Mouse (Mus musculus) adrenal gland, postnatal 10 days (tissue): ENCODE measurements around the gene Arhgef28. TPM values are rescaled to one million over a fixed set of nuclear protein-coding genes. Genes with fewer than 3 reads are reported as not detected.
A peak's percentile ranks its signal among the peaks of the same experiment; 100 is the strongest.

Experiments
- DNase-seq: peaks from one replicate; pipeline ENCODE4 v3.0.0; 2021; ENCODE audit warnings: mixed read lengths
- total RNA-seq, 2 experiments: library from RNA; stranded (reverse); gene quantifications; 2 replicates each; pipeline ENCODE4 v1.2.3; 2021

Arhgef28 gene
- total RNA-seq, 2 experiments from 2014 or later, result 23.7 to 30.8 TPM

- DNase-seq, result no peak
Observed at GRCm38 (mm10) chr13:97902821-97903220, 303.4 kb downstream of the Arhgef28 start.

- no peak for DNase-seq
Observed at GRCm38 (mm10) chr13:97900380-97900758, 305.9 kb downstream of the Arhgef28 start.

GRCm38 (mm10) chr13:97899604-97900379, 306.4 kb downstream of the Arhgef28 start:
- DNase-seq, result no peak

GRCm38 (mm10) chr13:97898590-97898989, 307.6 kb downstream of the Arhgef28 start:
- DNase-seq, result no peak

GRCm38 (mm10) chr13:97893031-97893825, 313.0 kb downstream of the Arhgef28 start:
- no peak for DNase-seq

- no peak for DNase-seq
Observed at GRCm38 (mm10) chr13:97892089-97892884, 314.0 kb downstream of the Arhgef28 start.

- DNase-seq, result no peak
Observed at GRCm38 (mm10) chr13:97888046-97888445, 318.2 kb downstream of the Arhgef28 start.

- no peak for DNase-seq
Observed at GRCm38 (mm10) chr13:97887558-97887957, 318.7 kb downstream of the Arhgef28 start.

GRCm38 (mm10) chr13:97883629-97884028, 322.6 kb downstream of the Arhgef28 start:
- no peak for DNase-seq

- no peak for DNase-seq
Observed at GRCm38 (mm10) chr13:97876450-97876849, 329.8 kb downstream of the Arhgef28 start.

GRCm38 (mm10) chr13:97876031-97876430, 330.2 kb downstream of the Arhgef28 start:
- DNase-seq, result no peak

- DNase-seq, result no peak
Observed at GRCm38 (mm10) chr13:97869428-97869827, 336.8 kb downstream of the Arhgef28 start.

GRCm38 (mm10) chr13:97867322-97867962, 338.8 kb downstream of the Arhgef28 start:
- peak; percentile 31 for DNase-seq

- DNase-seq, result no peak
Observed at GRCm38 (mm10) chr13:97859071-97859470, 347.2 kb downstream of the Arhgef28 start.

GRCm38 (mm10) chr13:97857860-97858259, 348.4 kb downstream of the Arhgef28 start:
- DNase-seq, result no peak

GRCm38 (mm10) chr13:97853356-97853968, 352.8 kb downstream of the Arhgef28 start:
- DNase-seq, result peak; percentile 22

Other genes with a start within 250 kb of the Arhgef28 start
- gene Utp15, start 56.6 kb upstream of the Arhgef28 start, total RNA-seq, result 10 to 100 TPM; 16.4 TPM
- gene Ankra2, start 56.6 kb upstream of the Arhgef28 start, total RNA-seq, result 10 to 100 TPM; 22.7 to 26.9 TPM
- gene Gm21976, start 73.4 kb upstream of the Arhgef28 start, total RNA-seq, result not detected
- 100 to 1,000 TPM; 361 to 381 TPM for gene Btf3, start 110.6 kb upstream of the Arhgef28 start, total RNA-seq
- gene Foxd1, start 147.8 kb upstream of the Arhgef28 start, total RNA-seq, result 1 to 10 TPM in 1 of 2 experiments, under 1 TPM in 1; 0.72 to 1.1 TPM